Mouse (Mus musculus): ENCODE data around the gene Dhps. TPM values are rescaled to one million over a fixed set of nuclear protein-coding genes. Genes with fewer than 3 reads are reported as not detected.

Gene Dhps
- polyA plus RNA-seq, 1 experiment from 2014 or later: 86.9 TPM

DNA sequence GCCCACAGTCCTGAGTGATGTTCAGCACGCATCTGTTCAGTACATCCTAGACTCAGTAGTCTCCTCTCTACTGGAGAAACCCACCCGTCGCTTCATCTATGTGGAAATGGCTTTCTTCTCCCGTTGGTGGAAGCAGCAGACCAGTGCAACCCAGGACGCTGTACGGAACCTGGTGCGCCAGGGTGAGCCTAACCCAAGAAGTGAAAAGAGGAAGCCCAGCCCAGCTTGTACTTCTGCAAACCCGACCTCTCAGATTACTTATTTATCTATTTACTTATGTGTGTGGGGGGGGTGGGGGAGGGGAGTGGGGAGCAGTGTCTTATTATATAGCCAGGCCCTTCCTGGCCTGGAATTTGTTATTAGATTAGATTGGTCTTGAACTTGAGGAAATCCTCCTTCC, 13.1 kb downstream of the Dhps start:
- no peak overlapping the region for H3K4me3 ChIP-seq
- no peak overlapping the region for H3K27ac ChIP-seq (replicated peaks)
- peaks cover 38% of the 10 kb centered on the region for H3K4me1 ChIP-seq (replicated peaks)
- H3K4me2 ChIP-seq: 0 out of 2 replicates have a peak overlapping the region, but pooled peaks have one; percentile 5
- no peak for ATAC-seq (ENCODE audit: low read depth)
- no peak overlapping the region; the same call in 1 of the 2 replicates for H3K9ac ChIP-seq
- 90% methylated on average over 8 of the region's 8 CpGs for WGBS
- H3K9me3 ChIP-seq: no peaks in the 10 kb centered on the region
- H3K36me3 ChIP-seq: peaks cover 36% of the 10 kb centered on the region
- no peaks in the 10 kb centered on the region for H3K27me3 ChIP-seq

DNA sequence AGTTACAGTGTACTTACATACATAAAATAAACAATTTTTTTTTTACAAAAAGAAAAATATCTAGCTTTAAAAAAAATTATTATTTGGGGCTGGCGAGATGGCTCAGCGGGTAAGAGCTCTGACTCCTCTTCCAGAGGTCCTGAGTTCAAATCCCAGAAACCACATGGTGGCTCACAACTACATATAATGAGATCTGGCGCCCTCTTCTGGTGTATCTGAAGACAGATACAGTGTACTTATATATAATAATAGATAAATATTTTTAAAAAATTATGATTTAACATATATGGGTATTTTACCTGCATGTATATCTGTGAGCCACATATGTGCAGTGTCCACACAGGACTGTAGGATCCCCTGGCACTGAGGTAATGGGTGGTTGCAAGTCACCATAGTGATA, 14.7 kb downstream of the Dhps start:
- peaks cover 30% of the 10 kb centered on the region for H3K4me1 ChIP-seq (replicated peaks)
- peaks cover 36% of the 10 kb centered on the region for H3K36me3 ChIP-seq
- no peak overlapping the region for H3K9ac ChIP-seq
- H3K4me2 ChIP-seq: no peak overlapping the region
- H3K27me3 ChIP-seq: no peaks in the 10 kb centered on the region
- no peak overlapping the region for H3K4me3 ChIP-seq
- 81% methylated on average over 3 of the region's 3 CpGs for WGBS
- no peak for ATAC-seq (ENCODE audit: low read depth)
- no peak overlapping the region for H3K27ac ChIP-seq (replicated peaks)
- no peaks in the 10 kb centered on the region for H3K9me3 ChIP-seq

DNA sequence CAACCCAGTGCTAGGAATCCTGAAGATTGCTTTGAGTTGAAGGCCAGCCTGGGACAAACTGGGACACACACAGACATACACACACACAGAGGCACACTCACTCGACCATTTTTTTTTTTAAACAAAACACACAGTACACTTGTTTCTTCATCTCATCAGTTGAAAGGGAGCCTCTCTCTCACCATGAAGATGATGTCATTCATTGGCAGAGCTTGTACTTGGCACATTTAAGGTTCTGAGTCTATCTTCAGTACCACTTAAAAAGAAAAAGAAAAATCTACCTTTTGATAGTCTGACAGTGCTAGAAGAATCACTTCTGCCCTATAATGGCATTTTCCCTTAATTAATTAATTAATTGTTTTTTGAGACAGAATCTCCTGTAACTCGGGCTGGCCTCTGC, 17.2 kb downstream of the Dhps start:
- Histone ChIP-seq H3K4me1 (replicated peaks) (peaks cover 6% of the 10 kb centered on the region), H3K27ac (replicated peaks) (no peak overlapping the region), H3K9ac (no peak overlapping the region), H3K9me3 (no peaks in the 10 kb centered on the region), H3K36me3 (peaks cover 42% of the 10 kb centered on the region), H3K4me2 (no peak overlapping the region), H3K4me3 (no peak overlapping the region), H3K27me3 (no peaks in the 10 kb centered on the region)
- 83% methylated on average over 2 of the region's 2 CpGs for WGBS
- no peak for ATAC-seq (ENCODE audit: low read depth)

DNA sequence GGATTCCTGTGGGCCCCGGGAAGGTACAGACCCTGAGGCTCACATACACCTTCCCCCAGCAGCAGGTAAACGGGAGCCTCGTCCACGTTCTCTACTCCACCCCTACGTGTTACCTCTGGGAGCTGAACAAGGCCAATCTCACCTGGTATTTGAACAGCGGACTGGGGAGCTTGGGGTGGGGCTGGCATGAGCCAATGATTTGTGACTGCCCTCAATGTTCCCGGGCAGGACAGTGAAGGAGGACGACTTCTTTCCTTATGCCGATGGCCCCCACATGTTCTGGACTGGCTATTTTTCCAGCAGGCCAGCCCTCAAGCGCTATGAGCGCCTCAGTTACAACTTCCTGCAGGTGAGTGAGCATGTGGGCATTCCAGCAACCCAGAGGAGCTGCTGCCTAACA, 19.3 kb downstream of the Dhps start:
- H3K27me3 ChIP-seq: no peaks in the 10 kb centered on the region
- H3K36me3 ChIP-seq: peaks cover 53% of the 10 kb centered on the region
- H3K27ac ChIP-seq (replicated peaks): no peak overlapping the region
- H3K4me1 ChIP-seq (replicated peaks): no peaks in the 10 kb centered on the region
- no peak overlapping the region for H3K9ac ChIP-seq
- H3K4me3 ChIP-seq: no peak overlapping the region
- H3K4me2 ChIP-seq: no peak overlapping the region
- no peaks in the 10 kb centered on the region for H3K9me3 ChIP-seq
- ATAC-seq (ENCODE audit: low read depth): no peak
- 91% methylated on average over 11 of the region's 11 CpGs for WGBS

DNA sequence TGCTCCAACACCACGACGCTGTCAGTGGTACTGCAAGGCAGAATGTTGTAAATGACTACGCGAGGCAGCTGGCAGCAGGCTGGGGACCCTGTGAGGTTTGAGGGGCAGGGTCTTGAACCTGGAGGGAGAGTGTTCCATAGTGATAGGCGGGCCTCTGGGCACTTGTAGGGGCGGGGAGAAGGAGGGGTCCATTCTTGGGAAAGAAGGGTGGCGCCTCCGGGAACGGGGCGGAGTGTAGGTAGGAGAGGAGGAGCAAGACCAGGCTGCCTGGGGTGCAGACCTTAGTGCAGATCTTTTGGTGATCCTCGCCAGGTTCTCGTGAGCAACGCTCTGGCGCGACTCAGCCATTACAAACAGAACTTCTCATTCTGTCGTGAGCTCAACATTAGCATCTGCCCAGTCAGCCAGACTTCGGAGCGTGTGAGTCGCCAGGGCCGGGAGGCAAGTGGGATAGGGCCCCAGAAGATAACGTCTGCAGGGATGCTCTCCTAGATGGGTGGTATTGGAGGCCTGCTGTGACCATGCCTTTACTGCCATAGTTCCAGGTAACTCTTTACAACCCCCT, 20.1 kb downstream of the Dhps start:
- H3K36me3 ChIP-seq: peaks cover 59% of the 10 kb centered on the region
- H3K9me3 ChIP-seq: no peaks in the 10 kb centered on the region
- no peak overlapping the region for H3K27ac ChIP-seq (replicated peaks)
- WGBS: 32% methylated on average over 21 of the region's 21 CpGs
- no peak overlapping the region for H3K4me3 ChIP-seq
- no peaks in the 10 kb centered on the region for H3K27me3 ChIP-seq
- no peaks in the 10 kb centered on the region for H3K4me1 ChIP-seq (replicated peaks)
- no peak for ATAC-seq (ENCODE audit: low read depth)
- no peak overlapping the region for H3K9ac ChIP-seq
- H3K4me2 ChIP-seq: no peak overlapping the region

DNA sequence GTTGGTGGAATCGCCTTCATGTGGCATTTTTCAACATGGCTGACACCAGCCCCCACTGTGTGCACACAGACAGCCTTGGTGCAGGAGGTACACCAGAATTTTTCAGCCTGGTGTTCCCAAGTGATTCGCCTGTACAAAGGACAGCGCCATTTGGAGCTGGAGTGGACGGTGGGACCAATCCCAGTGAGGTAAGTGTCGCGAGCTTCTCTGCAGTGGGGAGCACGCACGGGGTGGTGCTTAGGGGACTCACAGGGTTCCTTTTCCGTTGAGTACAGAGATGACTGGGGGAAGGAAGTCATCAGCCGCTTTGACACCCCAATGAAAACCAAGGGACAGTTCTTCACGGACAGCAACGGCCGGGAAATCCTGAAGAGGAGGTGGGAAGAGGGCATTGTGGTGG, 23.5 kb downstream of the Dhps start:
- no peaks in the 10 kb centered on the region for H3K9me3 ChIP-seq
- H3K27ac ChIP-seq (replicated peaks): no peak overlapping the region
- H3K27me3 ChIP-seq: no peaks in the 10 kb centered on the region
- no peaks in the 10 kb centered on the region for H3K4me1 ChIP-seq (replicated peaks)
- no peak overlapping the region for H3K4me2 ChIP-seq
- 91% methylated on average over 13 of the region's 13 CpGs for WGBS
- H3K4me3 ChIP-seq: no peak overlapping the region
- no peak for ATAC-seq (ENCODE audit: low read depth)
- H3K36me3 ChIP-seq: peaks cover 58% of the 10 kb centered on the region
- H3K9ac ChIP-seq: no peak overlapping the region

DNA sequence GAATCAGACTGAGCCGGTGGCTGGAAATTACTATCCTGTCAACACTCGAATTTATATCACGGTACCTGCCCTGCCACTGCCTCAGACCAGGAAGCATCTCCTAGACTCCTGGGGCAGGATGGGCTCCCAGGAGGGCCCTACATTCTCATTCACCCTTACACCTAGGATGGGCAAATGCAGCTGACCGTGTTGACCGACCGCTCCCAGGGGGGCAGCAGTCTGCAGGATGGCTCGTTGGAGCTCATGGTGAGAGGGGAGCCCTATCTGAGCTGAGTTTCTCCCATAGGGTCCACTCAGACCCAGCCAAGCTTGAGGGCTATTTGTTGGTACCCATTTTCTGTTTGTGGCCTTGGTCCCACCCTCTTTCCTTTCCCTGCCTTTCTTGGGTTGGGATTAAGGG, 24.0 kb downstream of the Dhps start:
- peaks cover 58% of the 10 kb centered on the region for H3K36me3 ChIP-seq
- no peak for ATAC-seq (ENCODE audit: low read depth)

DNA sequence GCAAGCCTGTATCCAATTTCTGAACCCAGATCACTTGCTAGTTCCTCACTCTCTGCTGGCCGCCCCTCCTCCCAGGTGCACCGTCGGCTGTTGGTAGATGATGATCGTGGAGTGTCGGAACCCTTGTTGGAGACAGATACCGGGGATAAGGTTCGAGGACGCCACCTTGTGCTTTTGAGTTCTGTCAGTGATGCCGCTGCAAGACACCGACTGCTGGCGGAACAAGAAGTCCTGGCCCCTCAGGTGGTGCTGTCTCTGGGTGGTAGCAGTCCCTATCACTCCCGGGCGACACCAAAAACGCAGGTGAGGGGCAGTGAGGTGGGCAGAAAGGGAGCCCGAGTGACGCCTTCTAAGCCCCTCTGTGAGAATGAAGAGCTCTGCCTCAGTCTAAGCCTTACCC, 24.6 kb downstream of the Dhps start:
- H3K27me3 ChIP-seq: no peaks in the 10 kb centered on the region
- H3K4me1 ChIP-seq (replicated peaks): no peaks in the 10 kb centered on the region
- H3K36me3 ChIP-seq: peaks cover 58% of the 10 kb centered on the region
- no peak overlapping the region for H3K4me3 ChIP-seq
- H3K9ac ChIP-seq: no peak overlapping the region
- no peak for ATAC-seq (ENCODE audit: low read depth)
- H3K27ac ChIP-seq (replicated peaks): no peak overlapping the region
- H3K4me2 ChIP-seq: no peak overlapping the region
- H3K9me3 ChIP-seq: no peaks in the 10 kb centered on the region
- WGBS: 95% methylated on average over 16 of the region's 16 CpGs

More for the DNA sequence above, 24.0 kb downstream of the Dhps start:
- Histone ChIP-seq H3K4me3 (no peak overlapping the region), H3K27me3 (no peaks in the 10 kb centered on the region), H3K4me2 (no peak overlapping the region), H3K27ac (replicated peaks) (no peak overlapping the region), H3K9me3 (no peaks in the 10 kb centered on the region), H3K4me1 (replicated peaks) (no peaks in the 10 kb centered on the region), H3K9ac (no peak overlapping the region)
- 92% methylated on average over 7 of the region's 7 CpGs for WGBS

DNA sequence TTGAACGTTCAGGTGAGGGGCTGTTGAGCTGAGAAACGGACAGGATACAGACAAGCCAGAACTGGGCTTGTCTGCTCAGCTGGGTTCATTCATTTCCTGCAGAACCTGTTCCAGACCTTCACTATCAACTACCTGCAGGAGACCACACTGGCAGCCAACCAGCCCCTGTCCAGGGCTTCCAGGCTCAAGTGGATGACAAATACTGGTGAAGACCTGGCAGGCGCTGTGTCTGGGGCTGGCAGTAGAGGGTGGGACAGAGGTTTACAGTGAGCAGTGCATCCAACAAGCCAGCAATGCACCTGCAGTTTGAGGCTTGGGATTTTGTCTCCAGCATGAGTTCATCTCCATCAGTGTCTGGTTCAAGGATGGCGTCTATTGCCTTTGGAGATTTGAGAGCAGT, 25.3 kb downstream of the Dhps start:
- peaks cover 58% of the 10 kb centered on the region for H3K36me3 ChIP-seq
- H3K9ac ChIP-seq: no peak overlapping the region
- H3K9me3 ChIP-seq: 0 out of 2 replicates have a peak, but pooled peaks cover 5% of the 10 kb centered on the region
- no peaks in the 10 kb centered on the region for H3K27me3 ChIP-seq
- WGBS: 96% methylated on average over 4 of the region's 4 CpGs
- no peaks in the 10 kb centered on the region for H3K4me1 ChIP-seq (replicated peaks)
- no peak overlapping the region for H3K4me2 ChIP-seq
- no peak for ATAC-seq (ENCODE audit: low read depth)
- no peak overlapping the region for H3K27ac ChIP-seq (replicated peaks)
- H3K4me3 ChIP-seq: no peak overlapping the region

DNA sequence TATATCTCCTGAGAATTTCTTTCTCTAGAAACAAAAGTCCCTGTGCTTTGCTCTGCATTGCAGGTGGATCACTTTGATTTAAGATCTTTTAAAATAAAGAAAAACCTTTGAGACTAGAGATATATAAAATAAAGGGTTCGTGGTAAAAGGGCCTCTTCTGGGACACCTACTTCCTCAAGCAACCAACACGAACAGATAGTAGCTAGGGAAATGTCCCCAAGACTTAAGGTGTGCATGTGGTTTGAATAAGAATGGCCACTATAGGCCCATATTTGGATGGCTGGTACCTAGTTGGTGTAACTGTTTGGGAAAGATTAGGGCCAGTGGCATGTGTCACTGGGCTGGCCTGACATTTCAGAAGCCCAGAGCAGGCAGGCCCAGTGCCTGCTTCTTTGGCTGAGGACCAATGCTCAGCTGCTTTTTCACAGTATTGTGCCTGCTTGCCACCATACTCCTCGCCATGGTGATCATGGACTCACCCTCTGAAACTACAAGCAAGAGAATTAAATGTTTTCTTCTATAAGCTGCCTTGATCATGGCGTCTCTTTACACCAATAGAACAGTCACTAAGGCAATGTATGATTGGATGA, 28.6 kb downstream of the Dhps start:
- H3K4me1 ChIP-seq (replicated peaks): no peaks in the 10 kb centered on the region
- H3K9me3 ChIP-seq: 0 out of 2 replicates have a peak, but pooled peaks cover 5% of the 10 kb centered on the region
- 87% methylated on average over 4 of the region's 4 CpGs for WGBS
- H3K27ac ChIP-seq (replicated peaks): no peak overlapping the region
- no peaks in the 10 kb centered on the region for H3K27me3 ChIP-seq
- H3K36me3 ChIP-seq: peaks cover 39% of the 10 kb centered on the region
- H3K9ac ChIP-seq: no peak overlapping the region
- H3K4me2 ChIP-seq: no peak overlapping the region
- H3K4me3 ChIP-seq: no peak overlapping the region
- ATAC-seq (ENCODE audit: low read depth): no peak

DNA sequence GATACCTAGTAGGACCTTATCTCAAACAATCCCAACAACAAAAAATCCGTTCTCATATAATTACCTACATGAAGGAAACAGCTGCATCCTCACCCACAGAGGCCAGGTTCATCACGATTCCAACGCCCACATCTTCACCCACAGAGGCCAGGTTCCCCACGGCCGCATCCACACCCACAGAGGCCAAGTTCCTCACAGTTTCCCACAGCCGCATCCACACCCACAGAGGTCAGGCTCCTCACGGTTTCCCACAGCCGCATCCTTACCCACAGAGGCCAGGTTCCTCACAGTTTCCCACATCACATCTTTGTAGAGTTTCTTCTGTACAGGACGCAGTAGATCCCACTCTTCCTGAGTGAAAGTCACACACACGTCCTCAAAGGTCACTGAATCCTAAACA, 41.7 kb downstream of the Dhps start:
- no peak overlapping the region for H3K4me2 ChIP-seq
- H3K9ac ChIP-seq: no peak overlapping the region
- H3K27me3 ChIP-seq: no peaks in the 10 kb centered on the region
- H3K36me3 ChIP-seq: peaks cover 36% of the 10 kb centered on the region
- ATAC-seq (ENCODE audit: low read depth): no peak
- peaks cover 14% of the 10 kb centered on the region; the same call in 1 of the 2 replicates for H3K9me3 ChIP-seq
- H3K27ac ChIP-seq (replicated peaks): no peak overlapping the region
- H3K4me1 ChIP-seq (replicated peaks): no peaks in the 10 kb centered on the region
- no peak overlapping the region for H3K4me3 ChIP-seq
- 92% methylated on average over 10 of the region's 10 CpGs for WGBS

DNA sequence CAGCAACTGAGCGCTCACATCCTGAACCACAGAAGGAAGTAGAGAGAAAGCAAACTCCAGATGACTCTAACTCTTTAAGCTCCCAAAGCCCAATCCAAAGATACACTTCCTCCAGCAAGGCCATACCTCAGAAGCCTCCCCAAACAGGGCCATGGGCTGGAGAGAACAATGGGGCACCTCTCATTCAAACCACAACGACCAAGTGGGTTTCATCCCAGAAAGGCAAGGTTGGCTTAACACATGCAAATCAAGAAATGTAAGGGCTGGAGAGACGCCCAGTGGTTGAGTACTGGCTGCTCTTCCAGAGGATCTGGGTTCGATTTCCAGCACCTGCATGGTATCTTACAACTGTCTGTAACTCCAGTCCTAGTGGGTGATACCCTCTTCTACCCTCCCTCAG, 43.9 kb downstream of the Dhps start:
- no peak overlapping the region for H3K27ac ChIP-seq (replicated peaks)
- WGBS: 62% methylated on average over 4 of the region's 4 CpGs

DNA sequence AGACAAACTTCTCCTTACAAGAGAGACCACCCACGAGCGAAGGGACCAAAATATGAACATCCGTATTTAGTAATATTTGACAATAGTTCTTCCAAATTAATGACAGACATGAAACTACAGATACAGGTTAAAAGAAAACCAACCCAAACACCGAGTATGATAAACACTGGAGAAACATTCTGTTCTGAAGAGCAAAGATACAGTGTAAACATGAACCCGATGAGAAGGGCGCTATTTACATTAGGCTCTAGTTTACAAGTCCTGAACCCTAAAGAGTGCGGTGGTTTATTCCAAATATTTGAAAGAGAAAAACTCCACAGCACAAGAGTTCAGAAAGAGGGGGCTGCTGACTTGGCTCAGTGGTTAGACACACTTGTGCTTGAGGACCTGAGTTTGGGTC, 45.4 kb downstream of the Dhps start:
- WGBS: 92% methylated on average over 7 of the region's 7 CpGs
- peaks cover under 1% of the 10 kb centered on the region for H3K36me3 ChIP-seq

More for the DNA sequence above, 43.9 kb downstream of the Dhps start:
- Histone ChIP-seq H3K4me1 (replicated peaks) (peaks cover 10% of the 10 kb centered on the region; the same call in 1 of the 2 replicates), H3K4me2 (no peak overlapping the region), H3K9ac (no peak overlapping the region), H3K36me3 (peaks cover 15% of the 10 kb centered on the region), H3K4me3 (no peak overlapping the region), H3K9me3 (0 out of 2 replicates have a peak, but pooled peaks cover 10% of the 10 kb centered on the region), H3K27me3 (no peaks in the 10 kb centered on the region)
- no peak for ATAC-seq (ENCODE audit: low read depth)

More for the DNA sequence above, 45.4 kb downstream of the Dhps start:
- H3K27me3 ChIP-seq: no peaks in the 10 kb centered on the region
- H3K27ac ChIP-seq (replicated peaks): no peak overlapping the region
- H3K4me2 ChIP-seq: no peak overlapping the region
- H3K9me3 ChIP-seq: no peaks in the 10 kb centered on the region
- H3K9ac ChIP-seq: no peak overlapping the region
- no peak overlapping the region for H3K4me3 ChIP-seq
- no peak for ATAC-seq (ENCODE audit: low read depth)
- peaks cover 10% of the 10 kb centered on the region; the same call in 1 of the 2 replicates for H3K4me1 ChIP-seq (replicated peaks)

Data from neural tube, embryonic 13.5 days (tissue).